Mouse (Mus musculus): ENCODE data around the gene Tcf15. TPM values are rescaled to one million over a fixed set of nuclear protein-coding genes. Genes with fewer than 3 reads are reported as not detected.

The Tcf15 gene
- 11.5 and 11.9 TPM in 2 replicates for polyA plus RNA-seq (2016; fragmentation: Nextera tagmentation; extraction: Ambion mirVana)

GRCm38 (mm10) chr2:152143279-152144157 lies at the start of gene Tcf15:
Gene Tcf15, plus strand, starts transcription at chr2:152143561.
- peaks cover 39% of the 10 kb centered on the region for H3K4me1 ChIP-seq (replicated peaks)
- H3K4me2 ChIP-seq = peak within 1 kb of the TSS; percentile 91
- peaks cover 80% of the 10 kb centered on the region for H3K27me3 ChIP-seq
- peak within 1 kb of the TSS; percentile 62 for H3K9ac ChIP-seq (replicated peaks)
- peak within 1 kb of the TSS; percentile 54 for H3K4me3 ChIP-seq (replicated peaks)
- H3K36me3 ChIP-seq = no peaks in the 10 kb centered on the region
- under 1% methylated on average over 105 of the region's 118 CpGs for WGBS
- H3K27ac ChIP-seq = peak within 1 kb of the TSS; percentile 75
- no peaks in the 10 kb centered on the region for H3K9me3 ChIP-seq
- peak; percentile 73 for ATAC-seq (ENCODE audit: insufficient number of reproducible peaks, insufficient read depth, low FRiP score, low TSS enrichment, low read depth)

GRCm38 (mm10) chr2:152094856-152095545 lies 48.4 kb upstream of the Tcf15 start:
- no peak for ATAC-seq (ENCODE audit: insufficient number of reproducible peaks, insufficient read depth, low FRiP score, low TSS enrichment, low read depth)
- Histone ChIP-seq H3K4me1 (replicated peaks) (peaks cover 18% of the 10 kb centered on the region), H3K4me2 (peak overlapping the region; percentile 47), H3K27ac (no peak overlapping the region), H3K9me3 (no peaks in the 10 kb centered on the region), H3K27me3 (peaks cover 87% of the 10 kb centered on the region), H3K36me3 (no peaks in the 10 kb centered on the region), H3K9ac (replicated peaks) (0 out of 2 replicates have a peak overlapping the region, but pooled peaks have one; percentile 23), H3K4me3 (replicated peaks) (peak overlapping the region; percentile 23)
- 3% methylated on average over 29 of the region's 29 CpGs for WGBS

- Histone ChIP-seq H3K27ac (no peak overlapping the region), H3K9ac (replicated peaks) (no peak overlapping the region), H3K9me3 (no peaks in the 10 kb centered on the region), H3K4me1 (replicated peaks) (peaks cover 18% of the 10 kb centered on the region), H3K36me3 (no peaks in the 10 kb centered on the region), H3K27me3 (peaks cover 82% of the 10 kb centered on the region), H3K4me2 (no peak overlapping the region), H3K4me3 (replicated peaks) (no peak overlapping the region)
- WGBS = 76% methylated on average over 2 of the region's 2 CpGs
- no peak for ATAC-seq (ENCODE audit: insufficient number of reproducible peaks, insufficient read depth, low FRiP score, low TSS enrichment, low read depth)
Measured at GRCm38 (mm10) chr2:152096922-152097321, 46.4 kb upstream of the Tcf15 start.

GRCm38 (mm10) chr2:152097916-152098315 lies 45.4 kb upstream of the Tcf15 start:
- H3K27ac ChIP-seq = no peak overlapping the region
- H3K27me3 ChIP-seq = peaks cover 81% of the 10 kb centered on the region
- H3K4me2 ChIP-seq = no peak overlapping the region
- no peak for ATAC-seq (ENCODE audit: insufficient number of reproducible peaks, insufficient read depth, low FRiP score, low TSS enrichment, low read depth)
- 81% methylated on average over 11 of the region's 11 CpGs for WGBS
- H3K9me3 ChIP-seq = no peaks in the 10 kb centered on the region
- H3K36me3 ChIP-seq = no peaks in the 10 kb centered on the region
- no peak overlapping the region for H3K4me3 ChIP-seq (replicated peaks)
- H3K4me1 ChIP-seq (replicated peaks) = peaks cover 18% of the 10 kb centered on the region
- H3K9ac ChIP-seq (replicated peaks) = no peak overlapping the region

- Histone ChIP-seq H3K4me3 (replicated peaks) (no peak overlapping the region), H3K9ac (replicated peaks) (no peak overlapping the region), H3K4me2 (no peak overlapping the region), H3K27me3 (peaks cover 70% of the 10 kb centered on the region), H3K4me1 (replicated peaks) (peaks cover 11% of the 10 kb centered on the region; the same call in 1 of the 2 replicates), H3K27ac (no peak overlapping the region), H3K9me3 (no peaks in the 10 kb centered on the region), H3K36me3 (no peaks in the 10 kb centered on the region)
- ATAC-seq (ENCODE audit: insufficient number of reproducible peaks, insufficient read depth, low FRiP score, low TSS enrichment, low read depth) = no peak
- WGBS = 64% methylated on average over 3 of the region's 3 CpGs
Measured at GRCm38 (mm10) chr2:152099538-152099937, 43.8 kb upstream of the Tcf15 start.

- H3K4me2 ChIP-seq = no peak overlapping the region
- no peak overlapping the region for H3K9ac ChIP-seq (replicated peaks)
- 76% methylated on average over 13 of the region's 13 CpGs for WGBS
Measured at GRCm38 (mm10) chr2:152101761-152102160, 41.6 kb upstream of the Tcf15 start.

GRCm38 (mm10) chr2:152102369-152102768 lies 41.0 kb upstream of the Tcf15 start:
- Histone ChIP-seq H3K4me1 (replicated peaks) (peaks cover 11% of the 10 kb centered on the region; the same call in 1 of the 2 replicates), H3K4me3 (replicated peaks) (no peak overlapping the region), H3K9me3 (no peaks in the 10 kb centered on the region), H3K36me3 (no peaks in the 10 kb centered on the region), H3K9ac (replicated peaks) (no peak overlapping the region), H3K27ac (no peak overlapping the region), H3K4me2 (no peak overlapping the region), H3K27me3 (peaks cover 42% of the 10 kb centered on the region)
- no peak for ATAC-seq (ENCODE audit: insufficient number of reproducible peaks, insufficient read depth, low FRiP score, low TSS enrichment, low read depth)
- WGBS = 65% methylated on average over 6 of the region's 6 CpGs

More at GRCm38 (mm10) chr2:152101761-152102160, 41.6 kb upstream of the Tcf15 start:
- Histone ChIP-seq H3K9me3 (no peaks in the 10 kb centered on the region), H3K27ac (no peak overlapping the region), H3K27me3 (peaks cover 48% of the 10 kb centered on the region), H3K36me3 (no peaks in the 10 kb centered on the region), H3K4me3 (replicated peaks) (no peak overlapping the region), H3K4me1 (replicated peaks) (peaks cover 11% of the 10 kb centered on the region; the same call in 1 of the 2 replicates)
- ATAC-seq (ENCODE audit: insufficient number of reproducible peaks, insufficient read depth, low FRiP score, low TSS enrichment, low read depth) = no peak

- Histone ChIP-seq H3K36me3 (no peaks in the 10 kb centered on the region), H3K4me1 (replicated peaks) (peaks cover 11% of the 10 kb centered on the region; the same call in 1 of the 2 replicates), H3K27me3 (peaks cover 28% of the 10 kb centered on the region), H3K4me3 (replicated peaks) (peak overlapping the region; percentile 64), H3K9me3 (no peaks in the 10 kb centered on the region), H3K4me2 (peak overlapping the region; percentile 79), H3K9ac (replicated peaks) (peak overlapping the region; percentile 73), H3K27ac (no peak overlapping the region)
- WGBS = 22% methylated on average over 17 of the region's 17 CpGs
- peak; percentile 65; the same call in 1 of the 2 replicates for ATAC-seq (ENCODE audit: insufficient number of reproducible peaks, insufficient read depth, low FRiP score, low TSS enrichment, low read depth)
Measured at GRCm38 (mm10) chr2:152104711-152105317, 38.5 kb upstream of the Tcf15 start.

- Histone ChIP-seq H3K9ac (replicated peaks) (peak within 1 kb of the TSS; percentile 73), H3K9me3 (no peaks in the 10 kb centered on the region), H3K4me1 (replicated peaks) (peaks cover 11% of the 10 kb centered on the region; the same call in 1 of the 2 replicates), H3K27me3 (peaks cover 27% of the 10 kb centered on the region), H3K4me2 (peak within 1 kb of the TSS; percentile 79), H3K36me3 (no peaks in the 10 kb centered on the region), H3K27ac (no peak within 1 kb of the TSS), H3K4me3 (replicated peaks) (peak within 1 kb of the TSS; percentile 64)
- ATAC-seq (ENCODE audit: insufficient number of reproducible peaks, insufficient read depth, low FRiP score, low TSS enrichment, low read depth) = peak; percentile 85
- 1% methylated on average over 84 of the region's 84 CpGs for WGBS
Measured at GRCm38 (mm10) chr2:152105318-152106224, 37.8 kb upstream of the Tcf15 start, which contains the start of gene Srxn1. Gene Srxn1, plus strand, starts transcription at chr2:152105516.

- no peaks in the 10 kb centered on the region for H3K9me3 ChIP-seq
- peaks cover 11% of the 10 kb centered on the region; the same call in 1 of the 2 replicates for H3K4me1 ChIP-seq (replicated peaks)
- H3K36me3 ChIP-seq = no peaks in the 10 kb centered on the region
- no peak overlapping the region for H3K27ac ChIP-seq
- peak overlapping the region; percentile 79 for H3K4me2 ChIP-seq
- no peak overlapping the region for H3K9ac ChIP-seq (replicated peaks)
- H3K4me3 ChIP-seq (replicated peaks) = peak overlapping the region; percentile 64
- WGBS = 85% methylated on average over 3 of the region's 3 CpGs
- H3K27me3 ChIP-seq = peaks cover 21% of the 10 kb centered on the region
- ATAC-seq (ENCODE audit: insufficient number of reproducible peaks, insufficient read depth, low FRiP score, low TSS enrichment, low read depth) = no peak
Measured at GRCm38 (mm10) chr2:152106225-152106595, 37.2 kb upstream of the Tcf15 start.

Data from limb, embryonic 12.5 days (tissue).